Mouse (Mus musculus) limb, embryonic 10.5 days (tissue): ENCODE data around the gene Cep112. TPM values are rescaled to one million over a fixed set of nuclear protein-coding genes. Genes with fewer than 3 reads are reported as not detected.

ENCODE experiments used
- DNase-seq: peaks from one replicate; pipeline ENCODE4 v3.0.0-alpha.2; 2017; ENCODE audit warnings: low spot score
- H3K27ac ChIP-seq: fragments of 300-500 bp; sonication (generic); 2 replicates; pipeline ENCODE4 v1.5.1; 2016; ENCODE audit warnings: mild to moderate bottlenecking
- H3K27me3 ChIP-seq: fragments of 300-500 bp; sonication (generic); 2 replicates; pipeline ENCODE4 v1.6.1; 2016; ENCODE audit warnings: low read depth, mild to moderate bottlenecking; ENCODE audit not compliant: poor library complexity, severe bottlenecking
- H3K36me3 ChIP-seq: fragments of 300-500 bp; sonication (generic); 2 replicates; pipeline ENCODE4 v1.6.1; 2016; ENCODE audit warnings: mild to moderate bottlenecking, moderate library complexity
- H3K4me1 ChIP-seq: fragments of 300-500 bp; sonication (generic); 2 replicates; pipeline ENCODE4 v1.6.1; 2016
- H3K4me3 ChIP-seq: fragments of 300-500 bp; sonication (generic); 2 replicates; pipeline ENCODE4 v1.5.1; 2016; ENCODE audit warnings: mild to moderate bottlenecking, moderate library complexity
- H3K9me3 ChIP-seq: fragments of 300-500 bp; sonication (generic); replicated peaks from 2 replicates; pipeline ENCODE4 v1.6.1; 2016; ENCODE audit warnings: mild to moderate bottlenecking
- WGBS: fragments of 180-500 bp; shearing (Covaris S2); methylation state at CpG from one replicate; pipeline ENCODE4 v1.1.7; 2016; 5-methylcytosine and 5-hydroxymethylcytosine counted together
- polyA plus RNA-seq: library from polyadenylated mRNA; unstranded; fragments of >200 nt; fragmentation: Nextera tagmentation; extraction: Ambion mirVana; gene quantifications from 2 replicates; pipeline ENCODE4 v1.2.1, GENCODE M21; 2016

The Cep112 gene
- polyA plus RNA-seq, 1 experiment from 2014 or later = 12.3 TPM

GRCm38 (mm10) chr11:108898483-108898882 is 473.5 kb downstream of the Cep112 start:
- peaks cover 11% of the 10 kb centered on the region; the same call in 1 of the 2 replicates for H3K27me3 ChIP-seq
- no peak for DNase-seq
- 85% methylated on average over 6 of the region's 6 CpGs for WGBS

GRCm38 (mm10) chr11:108900718-108901488 is 475.9 kb downstream of the Cep112 start:
- WGBS = 79% methylated on average over 9 of the region's 10 CpGs
- Histone ChIP-seq H3K27ac (peak overlapping the region; percentile 71), H3K9me3 (no peaks in the 10 kb centered on the region), H3K4me1 (peaks cover 22% of the 10 kb centered on the region), H3K4me3 (no peak overlapping the region), H3K27me3 (peaks cover 11% of the 10 kb centered on the region; the same call in 1 of the 2 replicates), H3K36me3 (no peaks in the 10 kb centered on the region)
- DNase-seq = no peak

More at GRCm38 (mm10) chr11:108898483-108898882, 473.5 kb downstream of the Cep112 start:
- Histone ChIP-seq H3K4me3 (no peak overlapping the region), H3K27ac (no peak overlapping the region), H3K36me3 (no peaks in the 10 kb centered on the region), H3K9me3 (no peaks in the 10 kb centered on the region), H3K4me1 (peaks cover 37% of the 10 kb centered on the region)

- no peaks in the 10 kb centered on the region for H3K36me3 ChIP-seq
- peak overlapping the region; percentile 53; the same call in 1 of the 2 replicates for H3K27ac ChIP-seq
- H3K27me3 ChIP-seq = peaks cover 11% of the 10 kb centered on the region; the same call in 1 of the 2 replicates
- no peak overlapping the region for H3K4me3 ChIP-seq
- H3K4me1 ChIP-seq = peaks cover 27% of the 10 kb centered on the region
- H3K9me3 ChIP-seq = no peaks in the 10 kb centered on the region
- 75% methylated on average over 7 of the region's 7 CpGs for WGBS
- DNase-seq = no peak
These were observed 476.7 kb downstream of the Cep112 start for GRCm38 (mm10) chr11:108901670-108902069.

- Histone ChIP-seq H3K27me3 (peaks cover 11% of the 10 kb centered on the region; the same call in 1 of the 2 replicates), H3K4me3 (no peak overlapping the region), H3K36me3 (no peaks in the 10 kb centered on the region), H3K9me3 (no peaks in the 10 kb centered on the region), H3K4me1 (peaks cover 33% of the 10 kb centered on the region), H3K27ac (no peak overlapping the region)
- DNase-seq = no peak
- 73% methylated on average over 4 of the region's 4 CpGs for WGBS
These were observed 477.3 kb downstream of the Cep112 start for GRCm38 (mm10) chr11:108902303-108902702.

GRCm38 (mm10) chr11:108906590-108907254 is 481.7 kb downstream of the Cep112 start:
- 25% methylated on average over 7 of the region's 7 CpGs for WGBS
- Histone ChIP-seq H3K27me3 (peaks cover 17% of the 10 kb centered on the region), H3K36me3 (no peaks in the 10 kb centered on the region), H3K9me3 (no peaks in the 10 kb centered on the region), H3K4me1 (peaks cover 55% of the 10 kb centered on the region), H3K4me3 (no peak overlapping the region), H3K27ac (0 out of 2 replicates have a peak overlapping the region, but pooled peaks have one; percentile 10)
- no peak for DNase-seq

GRCm38 (mm10) chr11:108909396-108910195 is 484.6 kb downstream of the Cep112 start:
- H3K27ac ChIP-seq = peak overlapping the region; percentile 72
- H3K27me3 ChIP-seq = peaks cover 20% of the 10 kb centered on the region
- H3K9me3 ChIP-seq = no peaks in the 10 kb centered on the region
- no peak for DNase-seq
- 4% methylated on average over 24 of the region's 24 CpGs for WGBS
- H3K36me3 ChIP-seq = no peaks in the 10 kb centered on the region
- peak overlapping the region; percentile 42 for H3K4me3 ChIP-seq
- H3K4me1 ChIP-seq = peaks cover 49% of the 10 kb centered on the region

Other genes with a start within 250 kb of the Cep112 start
- gene Apoh, start 81.8 kb upstream of the Cep112 start, polyA plus RNA-seq = not detected in 2 replicates
- 2.5 and 3.7 TPM in 2 replicates for gene Prkca, start 81.3 kb upstream of the Cep112 start, polyA plus RNA-seq